43 mouse cellular contexts compared by ENCODE assay signal in genomic region chr3:92815581-92815980, GRCm38 (mm10). TPM values are rescaled to one million over a fixed set of nuclear protein-coding genes. Genes with fewer than 3 reads are reported as not detected.
"Had no signal": no experiment of that assay in that cellular context is flagged by ENCODE, and none has a peak within 500 bp of the region (broad histone marks: within the 10 kb centered on the region; RNA-seq: fewer than 3 reads in every experiment).

No protein-coding gene starts in this region.

- H3K4me1 ChIP-seq: heart, embryonic 13.5 days; heart, embryonic 15.5 days; hindbrain, embryonic 13.5 days; hindbrain, embryonic 15.5 days; kidney, embryonic 15.5 days; limb, embryonic 13.5 days; limb, embryonic 15.5 days; liver, embryonic 13.5 days; liver, embryonic 15.5 days had no signal

- H3K27ac ChIP-seq: gastrocnemius, adult 2 months; heart, adult 2 months; heart, embryonic 13.5 days; heart, embryonic 15.5 days; hindbrain, embryonic 13.5 days; hindbrain, embryonic 15.5 days; hindbrain, postnatal 0 days; kidney, embryonic 15.5 days; kidney, postnatal 0 days; limb, embryonic 13.5 days; limb, embryonic 15.5 days; liver, embryonic 13.5 days; liver, embryonic 15.5 days had no signal

- ATAC-seq: hindbrain, postnatal 0 days; intestine, embryonic 16.5 days had no signal

- H3K4me3 ChIP-seq: gastrocnemius, adult 2 months; heart, adult 2 months; heart, embryonic 13.5 days; heart, embryonic 15.5 days; hindbrain, embryonic 13.5 days; hindbrain, embryonic 15.5 days; kidney, embryonic 15.5 days; limb, embryonic 13.5 days; limb, embryonic 15.5 days; liver, embryonic 13.5 days; liver, embryonic 15.5 days had no signal

- H3K27me3 ChIP-seq: heart, embryonic 13.5 days; heart, embryonic 15.5 days; hindbrain, embryonic 13.5 days; hindbrain, embryonic 15.5 days; kidney, embryonic 15.5 days; limb, embryonic 13.5 days; limb, embryonic 15.5 days; liver, embryonic 13.5 days; liver, embryonic 15.5 days had no signal

- H3K9ac ChIP-seq: heart, embryonic 13.5 days; heart, embryonic 15.5 days; hindbrain, embryonic 13.5 days; hindbrain, embryonic 15.5 days; kidney, embryonic 15.5 days; limb, embryonic 13.5 days; limb, embryonic 15.5 days; liver, embryonic 13.5 days; liver, embryonic 15.5 days had no signal

- H3K36me3 ChIP-seq: heart, embryonic 13.5 days; heart, embryonic 15.5 days; hindbrain, embryonic 13.5 days; hindbrain, embryonic 15.5 days; kidney, embryonic 15.5 days; limb, embryonic 13.5 days; limb, embryonic 15.5 days; liver, embryonic 13.5 days; liver, embryonic 15.5 days had no signal

- DNase-seq: gastrocnemius, adult 2 months; gastrocnemius, postnatal 14 days; gastrocnemius, postnatal 36 days; heart, adult 11 months; heart, adult 2 months; heart, postnatal 14 days; heart, postnatal 36 days; kidney, adult 11 months; kidney, adult 2 months; kidney, adult 9 months; kidney, postnatal 14 days; kidney, postnatal 36 days; layer of hippocampus, adult 9-11 months; layer of hippocampus, postnatal 36 days; left cerebral cortex, postnatal 4 days; liver, embryonic 13.5 days had no signal

- H3K9me3 ChIP-seq: heart, embryonic 13.5 days; heart, embryonic 15.5 days; hindbrain, embryonic 13.5 days; hindbrain, embryonic 15.5 days; kidney, embryonic 15.5 days; limb, embryonic 13.5 days; limb, embryonic 15.5 days; liver, embryonic 13.5 days; liver, embryonic 15.5 days had no signal

RNA-seq across cellular contexts. Expression of gene Lce1k, which starts 7.9 kb away (rescaled TPM):
- total RNA-seq: gastrocnemius, adult 2 months; gastrocnemius, postnatal 14 days; gastrocnemius, postnatal 36 days; heart, adult 2 months; heart, postnatal 14 days; heart, postnatal 36 days; hematopoietic stem cell, adult 5-6 weeks; hindbrain, postnatal 0 days; layer of hippocampus, adult 18-20 months; layer of hippocampus, adult 8-10 months; layer of hippocampus, postnatal 14 days; layer of hippocampus, postnatal 36 days; left cerebral cortex, adult 18-20 months; left cerebral cortex, adult 8-10 months; left cerebral cortex, postnatal 10 days; left cerebral cortex, postnatal 25 days; left cerebral cortex, postnatal 4 days; liver, adult 2 months had no signal
- polyA plus RNA-seq: gonadal fat pad, adult 2 months; heart, adult 2 months; heart, embryonic 11.5 days; heart, embryonic 13.5 days; heart, embryonic 15.5 days; heart, postnatal 0 days; hindbrain, embryonic 11.5 days; hindbrain, embryonic 13.5 days; hindbrain, embryonic 15.5 days; hindbrain, postnatal 0 days; intestine, embryonic 14.5 days; intestine, embryonic 16.5 days; kidney, adult 2 months; kidney, embryonic 15.5 days; kidney, postnatal 0 days; large intestine, adult 2 months; limb, embryonic 11.5 days; limb, embryonic 13.5 days; limb, embryonic 15.5 days; liver, adult 2 months; liver, embryonic 13.5 days; liver, embryonic 15.5 days had no signal

RNA-seq across cellular contexts. Expression of gene Kprp, which starts 11.5 kb away (rescaled TPM):
- total RNA-seq: gastrocnemius, adult 2 months; gastrocnemius, postnatal 14 days; gastrocnemius, postnatal 36 days; heart, adult 2 months; heart, postnatal 14 days; heart, postnatal 36 days; hematopoietic stem cell, adult 5-6 weeks; hindbrain, postnatal 0 days; layer of hippocampus, adult 18-20 months; layer of hippocampus, adult 8-10 months; layer of hippocampus, postnatal 14 days; layer of hippocampus, postnatal 36 days; left cerebral cortex, adult 18-20 months; left cerebral cortex, adult 8-10 months; left cerebral cortex, postnatal 10 days; left cerebral cortex, postnatal 25 days; left cerebral cortex, postnatal 4 days; liver, adult 2 months had no signal
- polyA plus RNA-seq: gonadal fat pad, adult 2 months; heart, adult 2 months; heart, embryonic 11.5 days; heart, embryonic 13.5 days; heart, embryonic 15.5 days; heart, postnatal 0 days; hindbrain, embryonic 11.5 days; hindbrain, embryonic 13.5 days; hindbrain, embryonic 15.5 days; hindbrain, postnatal 0 days; intestine, embryonic 14.5 days; intestine, embryonic 16.5 days; kidney, adult 2 months; kidney, embryonic 15.5 days; kidney, postnatal 0 days; large intestine, adult 2 months; limb, embryonic 11.5 days; limb, embryonic 13.5 days; liver, adult 2 months; liver, embryonic 13.5 days; liver, embryonic 15.5 days had no signal

RNA-seq across cellular contexts. Expression of gene Lce1j, which starts 25.3 kb away (rescaled TPM):
- total RNA-seq: gastrocnemius, adult 2 months; gastrocnemius, postnatal 14 days; gastrocnemius, postnatal 36 days; heart, adult 2 months; heart, postnatal 14 days; heart, postnatal 36 days; hematopoietic stem cell, adult 5-6 weeks; hindbrain, postnatal 0 days; layer of hippocampus, adult 18-20 months; layer of hippocampus, adult 8-10 months; layer of hippocampus, postnatal 14 days; layer of hippocampus, postnatal 36 days; left cerebral cortex, adult 18-20 months; left cerebral cortex, adult 8-10 months; left cerebral cortex, postnatal 10 days; left cerebral cortex, postnatal 25 days; left cerebral cortex, postnatal 4 days; liver, adult 2 months had no signal
- polyA plus RNA-seq: gonadal fat pad, adult 2 months; heart, adult 2 months; heart, embryonic 11.5 days; heart, embryonic 13.5 days; heart, embryonic 15.5 days; heart, postnatal 0 days; hindbrain, embryonic 11.5 days; hindbrain, embryonic 13.5 days; hindbrain, embryonic 15.5 days; hindbrain, postnatal 0 days; intestine, embryonic 14.5 days; intestine, embryonic 16.5 days; kidney, adult 2 months; kidney, embryonic 15.5 days; kidney, postnatal 0 days; large intestine, adult 2 months; limb, embryonic 11.5 days; limb, embryonic 13.5 days; liver, adult 2 months; liver, embryonic 13.5 days; liver, embryonic 15.5 days had no signal

RNA-seq across cellular contexts. Expression of gene Lce1l, which starts 35.5 kb away (rescaled TPM):
- total RNA-seq: gastrocnemius, adult 2 months; gastrocnemius, postnatal 14 days; gastrocnemius, postnatal 36 days; heart, adult 2 months; heart, postnatal 14 days; heart, postnatal 36 days; hematopoietic stem cell, adult 5-6 weeks; hindbrain, postnatal 0 days; layer of hippocampus, adult 18-20 months; layer of hippocampus, adult 8-10 months; layer of hippocampus, postnatal 14 days; layer of hippocampus, postnatal 36 days; left cerebral cortex, adult 18-20 months; left cerebral cortex, adult 8-10 months; left cerebral cortex, postnatal 10 days; left cerebral cortex, postnatal 25 days; left cerebral cortex, postnatal 4 days; liver, adult 2 months had no signal
- polyA plus RNA-seq: gonadal fat pad, adult 2 months; heart, adult 2 months; heart, embryonic 11.5 days; heart, embryonic 13.5 days; heart, embryonic 15.5 days; heart, postnatal 0 days; hindbrain, embryonic 11.5 days; hindbrain, embryonic 13.5 days; hindbrain, embryonic 15.5 days; hindbrain, postnatal 0 days; intestine, embryonic 14.5 days; intestine, embryonic 16.5 days; kidney, adult 2 months; kidney, embryonic 15.5 days; kidney, postnatal 0 days; large intestine, adult 2 months; limb, embryonic 11.5 days; limb, embryonic 13.5 days; liver, adult 2 months; liver, embryonic 13.5 days; liver, embryonic 15.5 days had no signal

RNA-seq across cellular contexts. Expression of gene Lce1i, which starts 36.9 kb away (rescaled TPM):
- total RNA-seq: gastrocnemius, adult 2 months; gastrocnemius, postnatal 14 days; gastrocnemius, postnatal 36 days; heart, adult 2 months; heart, postnatal 14 days; heart, postnatal 36 days; hematopoietic stem cell, adult 5-6 weeks; hindbrain, postnatal 0 days; layer of hippocampus, adult 18-20 months; layer of hippocampus, adult 8-10 months; layer of hippocampus, postnatal 14 days; layer of hippocampus, postnatal 36 days; left cerebral cortex, adult 18-20 months; left cerebral cortex, adult 8-10 months; left cerebral cortex, postnatal 10 days; left cerebral cortex, postnatal 25 days; left cerebral cortex, postnatal 4 days; liver, adult 2 months had no signal
- polyA plus RNA-seq: gonadal fat pad, adult 2 months; heart, adult 2 months; heart, embryonic 11.5 days; heart, embryonic 13.5 days; heart, embryonic 15.5 days; heart, postnatal 0 days; hindbrain, embryonic 11.5 days; hindbrain, embryonic 13.5 days; hindbrain, embryonic 15.5 days; hindbrain, postnatal 0 days; intestine, embryonic 14.5 days; intestine, embryonic 16.5 days; kidney, adult 2 months; kidney, embryonic 15.5 days; kidney, postnatal 0 days; large intestine, adult 2 months; limb, embryonic 11.5 days; limb, embryonic 13.5 days; liver, adult 2 months; liver, embryonic 13.5 days; liver, embryonic 15.5 days had no signal
